Mouse (Mus musculus): Measurements from ENCODE around the gene Ppdpf. TPM values are rescaled to one million over a fixed set of nuclear protein-coding genes. Genes with fewer than 3 reads are reported as not detected.

Gene Ppdpf
- 324 and 415 TPM in 2 replicates for polyA plus RNA-seq (2016; fragmentation: Nextera tagmentation; extraction: Ambion mirVana)

GRCm38 (mm10) chr2:181187121-181188000 lies at the start of gene Ppdpf:
Ppdpf (plus strand) TSS chr2:181187247.
- Histone ChIP-seq H3K27ac (peak within 1 kb of the TSS; percentile 99), H3K4me3 (peak within 1 kb of the TSS; percentile 78), H3K27me3 (ENCODE audit: insufficient read depth, poor library complexity, severe bottlenecking) (no peaks in the 10 kb centered on the region), H3K36me3 (peaks cover 17% of the 10 kb centered on the region), H3K4me1 (replicated peaks) (peaks cover 16% of the 10 kb centered on the region), H3K9me3 (no peaks in the 10 kb centered on the region)
- WGBS = under 1% methylated on average over 64 of the region's 64 CpGs
- peak; percentile 88 for DNase-seq (ENCODE audit: low spot score)

GRCm38 (mm10) chr2:181139641-181140193 lies 47.3 kb upstream of the Ppdpf start:
- Histone ChIP-seq H3K36me3 (no peaks in the 10 kb centered on the region), H3K4me3 (no peak overlapping the region), H3K9me3 (no peaks in the 10 kb centered on the region), H3K4me1 (replicated peaks) (peaks cover 6% of the 10 kb centered on the region), H3K27ac (no peak overlapping the region), H3K27me3 (ENCODE audit: insufficient read depth, poor library complexity, severe bottlenecking) (peaks cover 72% of the 10 kb centered on the region)
- WGBS = 87% methylated on average over 5 of the region's 5 CpGs
- DNase-seq (ENCODE audit: low spot score) = no peak

- H3K27ac ChIP-seq = no peak overlapping the region
- H3K27me3 ChIP-seq (ENCODE audit: insufficient read depth, poor library complexity, severe bottlenecking) = peaks cover 72% of the 10 kb centered on the region
- no peaks in the 10 kb centered on the region for H3K9me3 ChIP-seq
- WGBS = 68% methylated on average over 8 of the region's 8 CpGs
- peaks cover 7% of the 10 kb centered on the region for H3K4me1 ChIP-seq (replicated peaks)
- DNase-seq (ENCODE audit: low spot score) = no peak
- H3K4me3 ChIP-seq = no peak overlapping the region
- no peaks in the 10 kb centered on the region for H3K36me3 ChIP-seq
These were observed 44.3 kb upstream of the Ppdpf start for GRCm38 (mm10) chr2:181142703-181143135.

- no peak overlapping the region for H3K4me3 ChIP-seq
- no peak for DNase-seq (ENCODE audit: low spot score)
- H3K4me1 ChIP-seq (replicated peaks) = peaks cover 15% of the 10 kb centered on the region
- no peaks in the 10 kb centered on the region for H3K9me3 ChIP-seq
- 58% methylated on average over 2 of the region's 2 CpGs for WGBS
- peaks cover 72% of the 10 kb centered on the region for H3K27me3 ChIP-seq (ENCODE audit: insufficient read depth, poor library complexity, severe bottlenecking)
- no peaks in the 10 kb centered on the region for H3K36me3 ChIP-seq
- H3K27ac ChIP-seq = no peak overlapping the region
These were observed 43.4 kb upstream of the Ppdpf start for GRCm38 (mm10) chr2:181143509-181144276.

GRCm38 (mm10) chr2:181144675-181145074 lies 42.4 kb upstream of the Ppdpf start:
- 81% methylated on average over 2 of the region's 2 CpGs for WGBS
- DNase-seq (ENCODE audit: low spot score) = no peak
- H3K27me3 ChIP-seq (ENCODE audit: insufficient read depth, poor library complexity, severe bottlenecking) = peaks cover 74% of the 10 kb centered on the region

GRCm38 (mm10) chr2:181146976-181147545 lies 40.0 kb upstream of the Ppdpf start:
- Histone ChIP-seq H3K27ac (no peak overlapping the region), H3K27me3 (ENCODE audit: insufficient read depth, poor library complexity, severe bottlenecking) (peaks cover 89% of the 10 kb centered on the region), H3K9me3 (no peaks in the 10 kb centered on the region), H3K4me3 (peak overlapping the region; percentile 60), H3K36me3 (no peaks in the 10 kb centered on the region), H3K4me1 (replicated peaks) (peaks cover 15% of the 10 kb centered on the region)
- no peak for DNase-seq (ENCODE audit: low spot score)
- 52% methylated on average over 4 of the region's 4 CpGs for WGBS

More at GRCm38 (mm10) chr2:181144675-181145074, 42.4 kb upstream of the Ppdpf start:
- Histone ChIP-seq H3K9me3 (no peaks in the 10 kb centered on the region), H3K27ac (no peak overlapping the region), H3K4me1 (replicated peaks) (peaks cover 15% of the 10 kb centered on the region), H3K4me3 (no peak overlapping the region), H3K36me3 (no peaks in the 10 kb centered on the region)

GRCm38 (mm10) chr2:181147546-181148317 lies 39.3 kb upstream of the Ppdpf start:
- no peaks in the 10 kb centered on the region for H3K9me3 ChIP-seq
- WGBS = under 1% methylated on average over 61 of the region's 61 CpGs
- H3K36me3 ChIP-seq = no peaks in the 10 kb centered on the region
- peaks cover 15% of the 10 kb centered on the region for H3K4me1 ChIP-seq (replicated peaks)
- peak overlapping the region; percentile 59; the same call in 1 of the 2 replicates for H3K27ac ChIP-seq
- H3K27me3 ChIP-seq (ENCODE audit: insufficient read depth, poor library complexity, severe bottlenecking) = peaks cover 88% of the 10 kb centered on the region
- DNase-seq (ENCODE audit: low spot score) = peak; percentile 46
- H3K4me3 ChIP-seq = peak overlapping the region; percentile 60

- H3K9me3 ChIP-seq = no peaks in the 10 kb centered on the region
- H3K4me1 ChIP-seq (replicated peaks) = peaks cover 15% of the 10 kb centered on the region
- no peak for DNase-seq (ENCODE audit: low spot score)
- peak overlapping the region; percentile 60 for H3K4me3 ChIP-seq
- H3K27ac ChIP-seq = no peak overlapping the region
- H3K27me3 ChIP-seq (ENCODE audit: insufficient read depth, poor library complexity, severe bottlenecking) = peaks cover 88% of the 10 kb centered on the region
- H3K36me3 ChIP-seq = no peaks in the 10 kb centered on the region
- WGBS = 24% methylated on average over 31 of the region's 31 CpGs
These were observed 38.6 kb upstream of the Ppdpf start for GRCm38 (mm10) chr2:181148318-181148955.

- Histone ChIP-seq H3K36me3 (no peaks in the 10 kb centered on the region), H3K4me3 (no peak overlapping the region), H3K27me3 (ENCODE audit: insufficient read depth, poor library complexity, severe bottlenecking) (peaks cover 94% of the 10 kb centered on the region), H3K9me3 (no peaks in the 10 kb centered on the region), H3K27ac (no peak overlapping the region), H3K4me1 (replicated peaks) (peaks cover 15% of the 10 kb centered on the region)
- 76% methylated on average over 6 of the region's 6 CpGs for WGBS
- DNase-seq (ENCODE audit: low spot score) = no peak
These were observed 36.8 kb upstream of the Ppdpf start for GRCm38 (mm10) chr2:181150281-181150680.

GRCm38 (mm10) chr2:181152701-181153100 lies 34.3 kb upstream of the Ppdpf start:
- no peak for DNase-seq (ENCODE audit: low spot score)
- 94% methylated on average over 17 of the region's 17 CpGs for WGBS

GRCm38 (mm10) chr2:181153131-181153530 lies 33.9 kb upstream of the Ppdpf start:
- DNase-seq (ENCODE audit: low spot score) = no peak
- WGBS = 91% methylated on average over 1 of the region's 1 CpGs
- peaks cover 95% of the 10 kb centered on the region for H3K27me3 ChIP-seq (ENCODE audit: insufficient read depth, poor library complexity, severe bottlenecking)
- no peaks in the 10 kb centered on the region for H3K9me3 ChIP-seq
- H3K36me3 ChIP-seq = no peaks in the 10 kb centered on the region
- no peak overlapping the region for H3K27ac ChIP-seq
- H3K4me1 ChIP-seq (replicated peaks) = peaks cover 21% of the 10 kb centered on the region
- H3K4me3 ChIP-seq = no peak overlapping the region

More at GRCm38 (mm10) chr2:181152701-181153100, 34.3 kb upstream of the Ppdpf start:
- H3K4me3 ChIP-seq = no peak overlapping the region
- H3K36me3 ChIP-seq = no peaks in the 10 kb centered on the region
- H3K27me3 ChIP-seq (ENCODE audit: insufficient read depth, poor library complexity, severe bottlenecking) = peaks cover 95% of the 10 kb centered on the region
- H3K9me3 ChIP-seq = no peaks in the 10 kb centered on the region
- peaks cover 26% of the 10 kb centered on the region for H3K4me1 ChIP-seq (replicated peaks)
- no peak overlapping the region for H3K27ac ChIP-seq
